Mouse (Mus musculus) hindbrain, postnatal 0 days (tissue): Measurements from ENCODE around the gene Phf20. TPM values are rescaled to one million over a fixed set of nuclear protein-coding genes. Genes with fewer than 3 reads are reported as not detected.
"Not testable (repeated sequence)": the region's sequence is repeated elsewhere in the genome, so short reads cannot be mapped to it uniquely, and the experiment has no call there.

Source experiments
- ATAC-seq: fragments of 200-750 bp; cut with Nextera tagmentation; 2 replicates; pipeline ENCODE4 v1.8.0; 2017; ENCODE audit warnings: mild to moderate bottlenecking, moderate TSS enrichment, moderate library complexity
- DNase-seq: peaks from one replicate; pipeline ENCODE4 v3.0.0-alpha.2; 2015; ENCODE audit warnings: low spot score
- H3K27ac ChIP-seq: fragments of 300-500 bp; sonication (generic); 2 replicates; pipeline ENCODE4 v1.5.1; 2014; ENCODE audit warnings: mild to moderate bottlenecking
- H3K27me3 ChIP-seq: fragments of 300-500 bp; sonication (generic); 2 replicates; pipeline ENCODE4 v1.6.1; 2014; ENCODE audit warnings: low read length, mixed read lengths; ENCODE audit not compliant: insufficient read depth
- H3K36me3 ChIP-seq: fragments of 300-500 bp; sonication (generic); 2 replicates; pipeline ENCODE4 v1.6.1; 2014; ENCODE audit warnings: low read length, mixed read lengths; ENCODE audit not compliant: insufficient read depth
- H3K4me1 ChIP-seq: fragments of 300-500 bp; sonication (generic); 2 replicates; pipeline ENCODE4 v1.6.1; 2014; ENCODE audit warnings: antibody characterized with exemption, low read length, mixed read lengths; ENCODE audit not compliant: insufficient read depth
- H3K4me2 ChIP-seq: fragments of 300-500 bp; sonication (generic); 2 replicates; pipeline ENCODE4 v1.6.1; 2014; ENCODE audit warnings: low read depth, mild to moderate bottlenecking, low read length, moderate library complexity, mixed read lengths
- H3K4me3 ChIP-seq: fragments of 300-500 bp; sonication (generic); 2 replicates; pipeline ENCODE4 v1.5.1; 2014; ENCODE audit warnings: low read length
- H3K9ac ChIP-seq: fragments of 300-500 bp; sonication (generic); replicated peaks from 2 replicates; pipeline ENCODE4 v1.6.1; 2014; ENCODE audit warnings: mild to moderate bottlenecking, low read length, moderate library complexity, mixed read lengths
- H3K9me3 ChIP-seq: fragments of 300-500 bp; sonication (generic); 2 replicates; pipeline ENCODE4 v1.6.1; 2016; ENCODE audit warnings: low read length, mixed read lengths
- CTCF ChIP-seq: IDR thresholded peaks from 2 replicates; pipeline ENCODE4 v1.5.1; 2016; ENCODE audit warnings: antibody characterized with exemption, control low read depth, low read depth
- WGBS: fragments of 180-500 bp; shearing (Covaris S2); extraction: QIAGEN DNeasy Blood & Tissue Kit; methylation state at CpG from one replicate; pipeline ENCODE4 v1.1.7; 2014; 5-methylcytosine and 5-hydroxymethylcytosine counted together
- polyA plus RNA-seq: library from polyadenylated mRNA; unstranded; fragments of >200 nt; fragmentation: Nextera tagmentation; extraction: Ambion mirVana; gene quantifications from 2 replicates; pipeline ENCODE4 v1.2.1, GENCODE M21; 2015
- total RNA-seq: library from RNA; depleted of rRNA; stranded (reverse); fragments of >200 nt; gene quantifications from 2 replicates; pipeline ENCODE4 v1.2.3, GENCODE M21; 2014

The Phf20 gene
- total and polyA plus RNA-seq, 2 experiments from 2014 or later: 27.3 to 100 TPM

DNA sequence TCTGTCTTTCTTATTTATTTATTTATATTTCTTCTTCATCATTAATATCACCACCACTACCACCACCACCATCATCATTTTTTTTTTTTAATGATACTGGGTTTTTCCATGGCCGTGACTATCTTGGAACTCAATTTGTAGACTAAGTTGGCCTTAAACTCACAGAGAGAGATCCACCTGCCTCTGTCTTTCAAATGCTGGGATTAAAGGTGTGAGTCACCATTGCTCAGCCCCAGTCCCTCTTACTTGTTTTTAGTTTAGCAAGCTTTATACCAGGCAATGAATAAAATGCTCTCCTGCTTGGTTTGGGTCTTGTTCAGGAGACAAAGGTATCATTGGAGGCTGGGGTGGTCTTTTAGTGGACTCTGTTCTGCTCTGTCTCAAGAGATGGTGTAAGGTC, 31.4 kb downstream of the Phf20 start:
- H3K27me3 ChIP-seq: no peaks in the 10 kb centered on the region
- no peak for TF ChIP-seq CTCF
- H3K4me2 ChIP-seq: no peak overlapping the region
- H3K36me3 ChIP-seq: peaks cover 19% of the 10 kb centered on the region; the same call in 1 of the 2 replicates
- no peak overlapping the region for H3K4me3 ChIP-seq
- no peaks in the 10 kb centered on the region for H3K9me3 ChIP-seq
- DNase-seq (no peak), ATAC-seq (no peak)
- 97% methylated on average over 1 of the region's 1 CpGs for WGBS
- no peak overlapping the region for H3K27ac ChIP-seq
- H3K9ac ChIP-seq: no peak overlapping the region
- no peaks in the 10 kb centered on the region for H3K4me1 ChIP-seq

DNA sequence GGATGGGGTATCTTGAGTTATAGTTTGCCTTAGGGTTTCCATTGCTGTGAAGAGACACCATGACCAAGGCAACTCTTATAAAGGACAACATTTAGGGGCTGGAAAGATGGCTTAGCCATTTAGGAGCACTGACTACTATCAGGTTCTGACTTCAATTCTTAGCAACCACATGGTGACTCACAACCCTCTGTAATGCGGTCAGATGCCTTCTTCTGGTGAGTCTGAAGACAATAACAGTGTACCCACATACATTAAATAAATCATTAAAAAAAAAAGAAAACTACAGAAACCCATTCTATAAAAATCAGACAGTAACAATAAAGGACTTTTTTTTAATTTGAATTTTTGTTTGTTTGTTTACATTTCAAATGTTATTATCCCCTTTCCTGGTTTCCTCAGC, 32.9 kb downstream of the Phf20 start:
- Histone ChIP-seq H3K27me3 (no peaks in the 10 kb centered on the region), H3K4me3 (no peak overlapping the region), H3K27ac (no peak overlapping the region), H3K9me3 (no peaks in the 10 kb centered on the region), H3K4me2 (no peak overlapping the region), H3K9ac (no peak overlapping the region), H3K36me3 (peaks cover 16% of the 10 kb centered on the region; the same call in 1 of the 2 replicates), H3K4me1 (peaks cover 7% of the 10 kb centered on the region; the same call in 1 of the 2 replicates)
- DNase-seq (no peak), ATAC-seq (no peak)
- 100% methylated on average over 1 of the region's 1 CpGs for WGBS
- no peak for TF ChIP-seq CTCF

DNA sequence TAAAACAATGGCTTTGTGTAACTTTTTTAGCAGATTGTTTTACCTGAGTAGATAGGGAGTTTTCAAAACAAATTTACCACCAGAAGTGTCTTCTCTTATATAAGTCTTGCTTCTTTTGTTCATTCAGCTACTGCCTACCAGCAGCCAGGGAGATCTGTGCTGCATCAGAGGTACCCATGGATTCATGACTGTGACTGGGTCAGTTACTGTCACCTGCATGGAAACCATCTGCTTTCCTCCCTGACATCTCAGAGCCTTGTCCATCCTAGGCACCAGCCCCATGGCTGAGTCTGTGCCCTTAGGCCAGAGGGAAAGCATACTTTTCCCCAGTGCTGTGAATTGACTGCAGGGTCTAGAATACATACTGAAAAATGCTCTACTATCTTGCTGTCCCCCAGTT, 35.1 kb downstream of the Phf20 start:
- TF ChIP-seq CTCF: no peak
- DNase-seq (no peak), ATAC-seq (no peak)
- Histone ChIP-seq H3K9me3 (no peaks in the 10 kb centered on the region), H3K4me3 (no peak overlapping the region), H3K9ac (no peak overlapping the region), H3K4me1 (peaks cover 11% of the 10 kb centered on the region), H3K27ac (no peak overlapping the region), H3K36me3 (0 out of 2 replicates have a peak, but pooled peaks cover 4% of the 10 kb centered on the region), H3K4me2 (no peak overlapping the region), H3K27me3 (no peaks in the 10 kb centered on the region)

DNA sequence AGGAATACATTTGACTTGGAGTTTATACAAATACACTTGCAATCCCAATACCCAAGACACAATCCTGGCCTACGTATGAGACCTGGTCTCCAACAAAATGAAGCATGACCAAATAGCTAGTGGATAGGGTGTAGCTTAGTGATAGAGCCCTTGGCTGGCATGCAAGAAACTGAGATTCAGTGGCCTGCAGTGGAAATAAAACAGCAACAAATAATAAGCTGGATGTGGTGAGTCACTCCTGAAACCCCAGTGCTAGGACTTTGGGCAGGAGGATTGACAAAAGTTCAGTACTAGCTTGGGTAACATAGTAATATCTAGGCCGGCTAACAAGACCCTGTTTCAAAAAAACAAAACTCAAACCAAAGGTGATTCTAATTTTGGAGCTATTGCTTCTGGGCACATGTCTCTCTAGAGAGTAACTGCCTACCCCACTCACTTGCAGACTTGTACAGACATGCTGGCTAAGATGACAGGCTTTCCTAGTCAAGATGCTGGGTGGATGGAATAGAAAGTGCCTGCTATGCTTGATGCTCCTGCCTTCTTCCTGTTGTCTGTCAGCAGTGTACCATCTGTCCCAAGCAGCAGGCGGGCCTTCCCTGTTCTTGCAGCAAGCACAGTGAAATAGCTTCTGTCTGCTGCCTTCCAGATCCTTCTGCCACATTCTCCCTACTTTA, 37.1 kb downstream of the Phf20 start:
- ATAC-seq (no peak), DNase-seq (peak; percentile 42)
- TF ChIP-seq CTCF: no peak
- Histone ChIP-seq H3K36me3 (0 out of 2 replicates have a peak, but pooled peaks cover 4% of the 10 kb centered on the region), H3K4me3 (no peak overlapping the region), H3K9me3 (no peaks in the 10 kb centered on the region), H3K27me3 (no peaks in the 10 kb centered on the region), H3K4me1 (peaks cover 11% of the 10 kb centered on the region), H3K27ac (peak overlapping the region; percentile 54; the same call in 1 of the 2 replicates), H3K9ac (no peak overlapping the region), H3K4me2 (no peak overlapping the region)
- 62% methylated on average over 3 of the region's 3 CpGs for WGBS

DNA sequence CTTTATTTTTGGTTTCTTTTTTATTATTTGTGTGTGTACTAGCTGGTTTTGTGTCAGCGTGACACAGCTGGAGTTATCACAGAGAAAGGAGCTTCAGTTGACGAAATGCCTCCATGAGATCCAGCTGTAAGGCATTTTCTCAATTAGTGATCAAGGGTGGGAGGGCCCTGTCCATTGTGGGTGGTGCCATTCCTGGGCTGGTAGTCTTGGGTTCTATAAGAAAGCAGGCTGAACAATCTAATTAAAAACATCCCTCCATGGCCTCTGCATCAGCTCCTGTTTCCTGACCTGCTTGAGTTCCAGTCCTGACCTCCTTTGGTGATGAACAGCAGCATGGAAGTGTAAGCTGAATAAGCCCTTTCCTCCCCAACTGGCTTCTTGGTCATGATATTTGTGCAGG, 37.8 kb downstream of the Phf20 start:
- not testable (repeated sequence) for H3K4me2 ChIP-seq, DNase-seq, ATAC-seq, H3K9ac ChIP-seq, H3K4me3 ChIP-seq, H3K9me3 ChIP-seq, H3K36me3 ChIP-seq, H3K27me3 ChIP-seq
- Histone ChIP-seq H3K27ac (peak overlapping the region; percentile 54; the same call in 1 of the 2 replicates), H3K4me1 (peaks cover 11% of the 10 kb centered on the region)
- 66% methylated on average over 2 of the region's 2 CpGs for WGBS

DNA sequence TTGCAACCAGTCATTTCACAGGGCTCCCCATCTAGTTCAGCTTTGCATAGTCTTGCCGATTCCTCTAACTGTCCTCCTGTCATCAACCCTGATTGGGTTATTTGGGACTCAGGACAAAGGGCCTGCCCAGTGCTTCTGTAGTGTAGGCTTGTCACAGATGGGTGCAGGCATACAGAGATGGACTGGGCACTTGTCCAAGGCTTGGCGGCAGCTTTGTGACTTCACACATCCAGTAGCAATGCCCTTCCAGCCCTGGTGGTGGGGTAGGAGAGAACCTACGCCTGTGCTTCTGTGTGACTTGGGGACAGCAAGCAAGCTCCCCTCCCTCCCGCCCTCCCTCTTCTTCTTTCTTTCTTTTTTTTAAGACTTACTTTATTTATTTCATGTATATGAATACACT, 39.6 kb downstream of the Phf20 start:
- 65% methylated on average over 4 of the region's 4 CpGs for WGBS
- Histone ChIP-seq H3K9me3 (no peaks in the 10 kb centered on the region), H3K27me3 (no peaks in the 10 kb centered on the region), H3K9ac (no peak overlapping the region), H3K4me2 (no peak overlapping the region), H3K4me3 (no peak overlapping the region), H3K36me3 (0 out of 2 replicates have a peak, but pooled peaks cover 4% of the 10 kb centered on the region), H3K27ac (no peak overlapping the region), H3K4me1 (peaks cover 11% of the 10 kb centered on the region)
- peak; percentile 69 for ATAC-seq
- peak; percentile 45 for TF ChIP-seq CTCF
- peak; percentile 82 for DNase-seq

DNA sequence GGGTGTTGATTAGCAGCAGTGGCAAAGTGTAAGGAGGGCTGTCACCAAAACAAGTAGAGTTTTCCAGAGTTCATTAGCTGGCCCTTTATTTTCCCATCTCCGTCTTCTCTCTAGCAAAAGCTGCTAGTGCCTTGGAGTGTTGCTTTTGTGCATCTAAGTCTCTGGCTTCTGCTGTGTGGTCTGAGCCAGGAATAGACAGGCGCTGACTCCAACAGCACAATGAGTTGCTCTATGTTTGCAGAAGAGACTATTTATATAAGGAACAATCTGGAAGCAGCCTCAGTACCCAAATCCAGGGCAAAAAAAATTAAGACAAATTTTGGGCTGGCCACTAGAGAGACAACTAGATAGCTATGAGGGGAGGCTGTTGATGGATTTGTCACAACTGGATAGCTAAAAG, 45.4 kb downstream of the Phf20 start:
- 59% methylated on average over 2 of the region's 2 CpGs for WGBS
- ATAC-seq (no peak), DNase-seq (no peak)
- H3K4me1 ChIP-seq: no peaks in the 10 kb centered on the region
- H3K9ac ChIP-seq: no peak overlapping the region
- TF ChIP-seq CTCF: no peak
- no peak overlapping the region for H3K4me2 ChIP-seq
- H3K4me3 ChIP-seq: no peak overlapping the region
- H3K9me3 ChIP-seq: no peaks in the 10 kb centered on the region
- no peaks in the 10 kb centered on the region for H3K36me3 ChIP-seq
- no peaks in the 10 kb centered on the region for H3K27me3 ChIP-seq
- no peak overlapping the region for H3K27ac ChIP-seq
